Mouse (Mus musculus) MEL (cell line): ENCODE results near the gene Fam228b. TPM values are rescaled to one million over a fixed set of nuclear protein-coding genes. Genes with fewer than 3 reads are reported as not detected.

Experiments
- DNase-seq: peaks from one replicate; pipeline ENCODE4 v3.0.0; 2011; ENCODE audit warnings: low read depth, low spot score
- H3K27ac ChIP-seq: 2 replicates; pipeline ENCODE4 v1.5.1; 2012; ENCODE audit warnings: low read depth, mild to moderate bottlenecking, control low read depth, low read length, moderate library complexity; ENCODE audit not compliant: control insufficient read depth
- H3K27me3 ChIP-seq, 2 experiments: fragments of 150-350 bp in 1 of 2; sonication (generic) in 1 of 2; 2 replicates each; pipeline ENCODE4 v1.6.1; 2012; ENCODE audit warnings: low read length in 2 of 2, mild to moderate bottlenecking in 2 of 2, improper control_type of control experiment in 1 of 2, moderate library complexity in 1 of 2; ENCODE audit not compliant: insufficient read depth in 2 of 2, control insufficient read depth in 1 of 2
- H3K36me3 ChIP-seq, 2 experiments: 2 replicates each; pipeline ENCODE4 v1.6.1; 2012 to 2014; ENCODE audit warnings: low read length in 2 of 2, improper control_type of control experiment in 1 of 2, inconsistent platforms in 1 of 2, mild to moderate bottlenecking in 1 of 2; ENCODE audit not compliant: insufficient read depth in 2 of 2, control insufficient read depth in 1 of 2
- H3K4me1 ChIP-seq, 2 experiments: fragments of 150-350 bp in 1 of 2; sonication (generic) in 1 of 2; 2 replicates each; pipeline ENCODE4 v1.6.1; 2012; ENCODE audit warnings: low read length in 2 of 2, improper control_type of control experiment in 1 of 2, mild to moderate bottlenecking in 1 of 2; ENCODE audit not compliant: insufficient read depth in 2 of 2, control insufficient read depth in 1 of 2
- H3K4me3 ChIP-seq, 2 experiments: fragments of 150-350 bp in 1 of 2; sonication (generic) in 1 of 2; 2 replicates each; pipeline ENCODE4 v1.5.1; 2012; ENCODE audit warnings: low read depth in 2 of 2, low read length in 2 of 2, mild to moderate bottlenecking in 2 of 2, moderate library complexity in 2 of 2, control low read depth in 1 of 2, improper control_type of control experiment in 1 of 2; ENCODE audit not compliant: control insufficient read depth in 1 of 2, insufficient read depth in 1 of 2
- H3K79me2 ChIP-seq: 2 replicates; pipeline ENCODE4 v1.6.1; 2012; ENCODE audit warnings: mild to moderate bottlenecking, low read length, moderate library complexity; ENCODE audit not compliant: control insufficient read depth, poor library complexity, insufficient read depth
- H3K9ac ChIP-seq: 2 replicates; pipeline ENCODE4 v1.6.1; 2012; ENCODE audit warnings: low read depth, mild to moderate bottlenecking, control low read depth, low read length, moderate library complexity; ENCODE audit not compliant: control insufficient read depth, poor library complexity, severe bottlenecking
- H3K9me3 ChIP-seq: fragments of 150-350 bp; sonication (generic); replicated peaks from 2 replicates; pipeline ENCODE4 v1.6.1; 2012; ENCODE audit warnings: mild to moderate bottlenecking, low read length, improper control_type of control experiment, moderate library complexity; ENCODE audit not compliant: insufficient read depth
- CTCF ChIP-seq, 3 experiments: IDR thresholded peaks in 2 of 3; conservative IDR thresholded peaks in 1 of 3; 2 replicates each; pipeline ENCODE4 v1.5.1; 2011 to 2012; ENCODE audit warnings: low read length in 3 of 3, low read depth in 2 of 3, mild to moderate bottlenecking in 2 of 3, improper control_type of control experiment in 1 of 3, inconsistent platforms in 1 of 3, mixed read lengths in 1 of 3, moderate library complexity in 1 of 3; ENCODE audit not compliant: control insufficient read depth in 1 of 3, insufficient read depth in 1 of 3, poor library complexity in 1 of 3, severe bottlenecking in 1 of 3
- E2F4 ChIP-seq: IDR thresholded peaks from 2 replicates; pipeline ENCODE4 v1.6.1; 2011; ENCODE audit warnings: low read depth, low read length, improper control_type of control experiment, borderline replicate concordance
- GABPA ChIP-seq: IDR thresholded peaks from 2 replicates; pipeline ENCODE4 v1.6.1; 2012; ENCODE audit warnings: low read depth, mild to moderate bottlenecking, inconsistent platforms, low read length, improper control_type of control experiment, moderate library complexity
- KAT2A ChIP-seq: conservative IDR thresholded peaks from 2 replicates; pipeline ENCODE4 v1.6.1; 2012; ENCODE audit warnings: low read depth, low read length, improper control_type of control experiment, inconsistent platforms
- MAFK ChIP-seq: IDR thresholded peaks from 2 replicates; pipeline ENCODE4 v1.6.1; 2011; ENCODE audit warnings: low read depth, mild to moderate bottlenecking, low read length, improper control_type of control experiment, borderline replicate concordance
- MAZ ChIP-seq: IDR thresholded peaks from 2 replicates; pipeline ENCODE4 v1.6.1; 2012; ENCODE audit warnings: low read depth, mild to moderate bottlenecking, inconsistent platforms, low read length, improper control_type of control experiment
- MYC ChIP-seq: IDR thresholded peaks from 2 replicates; pipeline ENCODE4 v1.6.1; 2011; ENCODE audit warnings: low read depth, mild to moderate bottlenecking, low read length, improper control_type of control experiment, moderate library complexity
- POLR2AphosphoS5 ChIP-seq: IDR thresholded peaks from 2 replicates; pipeline ENCODE4 v1.6.1; 2012; ENCODE audit warnings: low read depth, borderline replicate concordance, mild to moderate bottlenecking, inconsistent platforms, low read length, moderate library complexity, mixed read lengths
- RAD21 ChIP-seq: IDR thresholded peaks from 2 replicates; pipeline ENCODE4 v1.6.1; 2011; ENCODE audit warnings: mild to moderate bottlenecking, low read depth, low read length, improper control_type of control experiment
- SMC3 ChIP-seq: IDR thresholded peaks from 2 replicates; pipeline ENCODE4 v1.6.1; 2011; ENCODE audit warnings: low read depth, low read length, improper control_type of control experiment
- TAL1 ChIP-seq: IDR thresholded peaks from 2 replicates; pipeline ENCODE4 v1.6.1; 2012; ENCODE audit warnings: mild to moderate bottlenecking, inconsistent platforms, low read length, moderate library complexity, mixed read lengths
- TBP ChIP-seq: IDR thresholded peaks from 2 replicates; pipeline ENCODE4 v1.8.0; 2011; ENCODE audit warnings: low read depth, low read length, improper control_type of control experiment
- USF1 ChIP-seq: IDR thresholded peaks from 2 replicates; pipeline ENCODE4 v1.6.1; 2014; ENCODE audit warnings: low read depth, mild to moderate bottlenecking, inconsistent platforms, low read length, improper control_type of control experiment, moderate library complexity
- USF2 ChIP-seq, 2 experiments: IDR thresholded peaks; 2 replicates each; pipeline ENCODE4 v1.6.1; 2011 to 2012; ENCODE audit warnings: improper control_type of control experiment in 2 of 2, low read length in 2 of 2, borderline replicate concordance in 1 of 2, inconsistent platforms in 1 of 2, low read depth in 1 of 2, mild to moderate bottlenecking in 1 of 2; ENCODE audit not compliant: insufficient read depth in 1 of 2
- ZC3H11A ChIP-seq: IDR thresholded peaks from 2 replicates; pipeline ENCODE4 v1.6.1; 2012; ENCODE audit warnings: low read depth, mild to moderate bottlenecking, inconsistent platforms, low read length, improper control_type of control experiment
- ZNF384 ChIP-seq: IDR thresholded peaks from 2 replicates; pipeline ENCODE4 v1.6.1; 2012; ENCODE audit warnings: low read depth, mild to moderate bottlenecking, inconsistent platforms, low read length, improper control_type of control experiment
- polyA plus RNA-seq, 2 experiments: library from polyadenylated mRNA; stranded (reverse) in 1 of 2; unstranded in 1 of 2; fragments of >175 nt in 1 of 2; fragments of >200 nt in 1 of 2; gene quantifications; 2 replicates each; pipeline versions ENCODE4 v1.2.1 to v1.2.4; 2012; ENCODE audit warnings: low replicate concordance in 2 of 2, low read depth in 1 of 2; ENCODE audit not compliant: insufficient read length in 2 of 2, insufficient read depth in 1 of 2, missing spikeins in 1 of 2
- total RNA-seq: library from RNA; depleted of rRNA; stranded (reverse); fragments of 300-350 nt; gene quantifications from 2 replicates; pipeline ENCODE4 v1.2.3, GENCODE M21; 2012

Gene Fam228b
- total and polyA plus RNA-seq, 3 experiments = 4.0 to 5.3 TPM; not detected in 1

DNA sequence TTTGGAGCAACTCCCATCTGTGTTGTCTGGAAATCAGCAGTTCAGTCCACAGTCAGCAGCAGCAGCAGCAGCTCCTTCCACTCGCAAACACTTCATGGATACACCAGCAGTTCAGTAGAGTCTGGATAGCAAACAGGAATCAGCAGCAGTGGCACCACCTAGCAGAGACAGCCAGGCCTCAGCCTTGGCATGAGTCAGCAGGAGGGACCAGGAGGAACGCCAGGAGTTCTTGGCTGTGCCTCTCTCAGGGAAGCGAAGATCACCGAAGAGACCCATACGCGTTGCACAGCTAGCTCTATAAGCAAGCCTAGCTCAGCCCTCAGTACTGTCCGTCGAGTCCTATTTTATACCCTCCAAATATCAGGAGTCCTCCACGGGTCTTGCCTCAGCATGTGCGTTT lies 24.6 kb downstream of the Fam228b start:
- H3K9me3 ChIP-seq = no peaks in the 10 kb centered on the region
- H3K79me2 ChIP-seq = no peaks in the 10 kb centered on the region
- no peak overlapping the region for H3K27ac ChIP-seq
- H3K27me3 ChIP-seq = no peaks in the 10 kb centered on the region
- no peaks in the 10 kb centered on the region for H3K4me1 ChIP-seq
- no peak for DNase-seq
- H3K4me3 ChIP-seq = no peak overlapping the region
- H3K9ac ChIP-seq = no peak overlapping the region
- H3K36me3 ChIP-seq = no peaks in the 10 kb centered on the region
- no peak for TF ChIP-seq USF2 (IDR thresholded peaks at IDR 0.05; ENCODE audit: borderline replicate concordance in 1 of 2, insufficient read depth in 1 of 2, low read depth in 1 of 2, low read length in 2 of 2)
- TF ChIP-seq MAZ = no peak
- no peak for TF ChIP-seq TAL1
- no peak for TF ChIP-seq E2F4
- no peak for TF ChIP-seq GABPA

DNA sequence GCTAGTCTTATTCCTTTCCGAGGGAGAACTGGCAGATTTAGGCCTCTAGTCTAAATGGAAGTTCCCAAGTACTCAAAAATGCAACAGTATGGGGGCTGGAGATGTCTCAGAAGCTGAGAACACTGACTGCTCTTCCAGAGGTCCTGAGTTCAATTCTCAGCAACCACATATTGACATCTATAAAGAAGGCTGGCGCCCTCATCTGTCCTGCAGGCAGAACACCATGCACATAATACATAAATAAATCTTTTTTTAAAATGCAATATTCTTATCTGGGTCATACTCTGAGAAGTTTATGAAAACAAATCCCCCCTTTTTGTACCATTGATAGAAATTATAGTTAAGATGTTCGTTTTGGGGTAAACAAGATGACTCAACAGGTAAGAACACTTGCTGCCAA lies 26.9 kb downstream of the Fam228b start:
- Histone ChIP-seq H3K79me2 (no peaks in the 10 kb centered on the region), H3K9ac (no peak overlapping the region), H3K27ac (no peak overlapping the region), H3K9me3 (no peaks in the 10 kb centered on the region), H3K27me3 (no peaks in the 10 kb centered on the region), H3K4me3 (no peak overlapping the region), H3K4me1 (no peaks in the 10 kb centered on the region), H3K36me3 (no peaks in the 10 kb centered on the region)
- no peak for TF ChIP-seq MAZ
- no peak for TF ChIP-seq MAFK
- no peak for TF ChIP-seq E2F4
- peak; percentile 64 for TF ChIP-seq ZC3H11A
- no peak for TF ChIP-seq POLR2AphosphoS5
- no peak for TF ChIP-seq USF1
- peak; percentile 64 for TF ChIP-seq SMC3
- TF ChIP-seq KAT2A = no peak
- peak; percentile 70 for TF ChIP-seq RAD21
- TF ChIP-seq ZNF384 = peak; percentile 46
- TF ChIP-seq MYC = no peak
- TF ChIP-seq TBP = no peak
- TF ChIP-seq CTCF (IDR thresholded peaks at IDR 0.05 in 2 of 3, conservative IDR thresholded peaks at IDR 0.05 in 1 of 3; ENCODE audit: control insufficient read depth in 1 of 3, insufficient read depth in 1 of 3, low read depth in 2 of 3, low read length in 3 of 3, poor library complexity in 1 of 3, severe bottlenecking in 1 of 3) = peak; percentile 26 to 61 (median 29); a peak in 5 of 6 replicates
- peak; percentile 38 for DNase-seq
